Mouse (Mus musculus): ENCODE measurements around the gene 9030025P20Rik. TPM values are rescaled to one million over a fixed set of nuclear protein-coding genes. Genes with fewer than 3 reads are reported as not detected.
"Not testable (repeated sequence)": the region's sequence is repeated elsewhere in the genome, so short reads cannot be mapped to it uniquely, and the experiment has no call there.

Gene 9030025P20Rik
- total RNA-seq (2015; ENCODE audit: low replicate concordance) = 4.6 and 5.8 TPM in 2 replicates
- 0.76 and 7.2 TPM in 2 replicates for total RNA-seq (2017; ENCODE audit: low replicate concordance)

GRCm38 (mm10) chr17:14978362-14979038, at the start of gene 9030025P20Rik, which contains the start of gene Gm3417:
9030025P20Rik (plus strand) TSS chr17:14978468.
Gm3417 (minus strand) TSS chr17:14978790.
- peak; percentile 91 for ATAC-seq (replicated peaks; ENCODE audit: low FRiP score, poor library complexity, severe bottlenecking)

GRCm38 (mm10) chr17:14928631-14929030, 49.6 kb upstream of the 9030025P20Rik start:
- no peak for ATAC-seq (replicated peaks; ENCODE audit: low FRiP score, poor library complexity, severe bottlenecking)

GRCm38 (mm10) chr17:14930697-14931096, 47.6 kb upstream of the 9030025P20Rik start:
- ATAC-seq (replicated peaks; ENCODE audit: low FRiP score, poor library complexity, severe bottlenecking) = no peak

- no peak for ATAC-seq (replicated peaks; ENCODE audit: low FRiP score, poor library complexity, severe bottlenecking)
Measured at GRCm38 (mm10) chr17:14931469-14931868, 46.8 kb upstream of the 9030025P20Rik start.

- ATAC-seq (replicated peaks; ENCODE audit: low FRiP score, poor library complexity, severe bottlenecking) = not testable (repeated sequence)
Measured at GRCm38 (mm10) chr17:14935280-14935679, 43.0 kb upstream of the 9030025P20Rik start.

- ATAC-seq (replicated peaks; ENCODE audit: low FRiP score, poor library complexity, severe bottlenecking) = no peak
Measured at GRCm38 (mm10) chr17:14935841-14936605, 42.2 kb upstream of the 9030025P20Rik start.

- ATAC-seq (replicated peaks; ENCODE audit: low FRiP score, poor library complexity, severe bottlenecking) = not testable (repeated sequence)
Measured at GRCm38 (mm10) chr17:14942181-14942580, 36.1 kb upstream of the 9030025P20Rik start.

GRCm38 (mm10) chr17:14943009-14943728, 35.1 kb upstream of the 9030025P20Rik start, which contains the start of the genes Wdr27 and 1600012H06Rik:
Wdr27 (minus strand) TSS chr17:14943158.
1600012H06Rik (plus strand) TSS chr17:14943184.
- ATAC-seq (replicated peaks; ENCODE audit: low FRiP score, poor library complexity, severe bottlenecking) = peak; percentile 99

GRCm38 (mm10) chr17:14943729-14944059, 34.6 kb upstream of the 9030025P20Rik start:
- 0 out of 2 replicates have a peak, but pooled peaks have one; percentile 11 for ATAC-seq (replicated peaks; ENCODE audit: low FRiP score, poor library complexity, severe bottlenecking)

- ATAC-seq (replicated peaks; ENCODE audit: low FRiP score, poor library complexity, severe bottlenecking) = no peak
Measured at GRCm38 (mm10) chr17:14944551-14944950, 33.7 kb upstream of the 9030025P20Rik start.

- no peak for ATAC-seq (replicated peaks; ENCODE audit: low FRiP score, poor library complexity, severe bottlenecking)
Measured at GRCm38 (mm10) chr17:14949161-14949827, 29.0 kb upstream of the 9030025P20Rik start.

GRCm38 (mm10) chr17:14953452-14953851, 24.8 kb upstream of the 9030025P20Rik start:
- ATAC-seq (replicated peaks; ENCODE audit: low FRiP score, poor library complexity, severe bottlenecking) = peak; percentile 80

GRCm38 (mm10) chr17:14958686-14959327, 19.5 kb upstream of the 9030025P20Rik start:
- no peak for ATAC-seq (replicated peaks; ENCODE audit: low FRiP score, poor library complexity, severe bottlenecking)

GRCm38 (mm10) chr17:14959979-14960378, 18.3 kb upstream of the 9030025P20Rik start:
- ATAC-seq (replicated peaks; ENCODE audit: low FRiP score, poor library complexity, severe bottlenecking) = peak; percentile 56

- peak; percentile 13 for ATAC-seq (replicated peaks; ENCODE audit: low FRiP score, poor library complexity, severe bottlenecking)
Measured at GRCm38 (mm10) chr17:14960520-14960919, 17.7 kb upstream of the 9030025P20Rik start.

GRCm38 (mm10) chr17:14960951-14961556, 17.2 kb upstream of the 9030025P20Rik start, which contains the start of gene Phf10:
Phf10 (minus strand) TSS chr17:14961273.
- ATAC-seq (replicated peaks; ENCODE audit: low FRiP score, poor library complexity, severe bottlenecking) = peak; percentile 32

- ATAC-seq (replicated peaks; ENCODE audit: low FRiP score, poor library complexity, severe bottlenecking) = peak; percentile 23
Measured at GRCm38 (mm10) chr17:14961557-14962154, 16.6 kb upstream of the 9030025P20Rik start.

GRCm38 (mm10) chr17:14968373-14968913, 9.8 kb upstream of the 9030025P20Rik start:
- ATAC-seq (replicated peaks; ENCODE audit: low FRiP score, poor library complexity, severe bottlenecking) = peak; percentile 74
